Mouse (Mus musculus): ENCODE results near the gene Galnt17. TPM values are rescaled to one million over a fixed set of nuclear protein-coding genes. Genes with fewer than 3 reads are reported as not detected.

The Galnt17 gene
- polyA plus RNA-seq (2012; rRNA removed) = 0.44 and 0.48 TPM in 2 replicates

- 53% methylated on average over 3 of the region's 3 CpGs for WGBS
- Histone ChIP-seq H3K36me3 (ENCODE audit: control insufficient read depth, insufficient read depth, low read length) (no peaks in the 10 kb centered on the region), H3K27me3 (ENCODE audit: control insufficient read depth, insufficient read depth, low read length) (no peaks in the 10 kb centered on the region), H3K4me1 (ENCODE audit: control insufficient read depth, insufficient read depth, insufficient read length, low read length) (no peaks in the 10 kb centered on the region), H3K4me3 (ENCODE audit: low read depth, low read length) (peak within 1 kb of the TSS; percentile 60), H3K27ac (ENCODE audit: insufficient read depth, low read depth, low read length) (no peak within 1 kb of the TSS; the same call in 1 of the 2 replicates)
- no peak for TF ChIP-seq CTCF (IDR thresholded peaks at IDR 0.05; ENCODE audit: extremely low read depth, insufficient read length, insufficient replicate concordance, low read depth, low read length)
- TF ChIP-seq POLR2A (IDR thresholded peaks at IDR 0.05; ENCODE audit: low read depth, low read length) = no peak
These were observed at the start of gene Galnt17 for GRCm38 (mm10) chr5:131308397-131308796. Galnt17 (minus strand) TSS chr5:131308497.

- no peak overlapping the region for H3K4me3 ChIP-seq (ENCODE audit: low read depth, low read length)
- no peaks in the 10 kb centered on the region for H3K27me3 ChIP-seq (ENCODE audit: control insufficient read depth, insufficient read depth, low read length)
- WGBS = 78% methylated on average over 8 of the region's 8 CpGs
- TF ChIP-seq POLR2A (IDR thresholded peaks at IDR 0.05; ENCODE audit: low read depth, low read length) (no peak), CTCF (IDR thresholded peaks at IDR 0.05; ENCODE audit: extremely low read depth, insufficient read length, insufficient replicate concordance, low read depth, low read length) (no peak)
- no peaks in the 10 kb centered on the region for H3K4me1 ChIP-seq (ENCODE audit: control insufficient read depth, insufficient read depth, insufficient read length, low read length)
- no peak overlapping the region for H3K27ac ChIP-seq (ENCODE audit: insufficient read depth, low read depth, low read length)
- H3K36me3 ChIP-seq (ENCODE audit: control insufficient read depth, insufficient read depth, low read length) = no peaks in the 10 kb centered on the region
These were observed 26.2 kb upstream of the Galnt17 start for GRCm38 (mm10) chr5:131334536-131334935.

- Histone ChIP-seq H3K4me3 (ENCODE audit: low read depth, low read length) (no peak overlapping the region), H3K36me3 (ENCODE audit: control insufficient read depth, insufficient read depth, low read length) (no peaks in the 10 kb centered on the region), H3K27me3 (ENCODE audit: control insufficient read depth, insufficient read depth, low read length) (no peaks in the 10 kb centered on the region), H3K27ac (ENCODE audit: insufficient read depth, low read depth, low read length) (no peak overlapping the region), H3K4me1 (ENCODE audit: control insufficient read depth, insufficient read depth, insufficient read length, low read length) (no peaks in the 10 kb centered on the region)
- TF ChIP-seq POLR2A (IDR thresholded peaks at IDR 0.05; ENCODE audit: low read depth, low read length) (no peak), CTCF (IDR thresholded peaks at IDR 0.05; ENCODE audit: extremely low read depth, insufficient read length, insufficient replicate concordance, low read depth, low read length) (no peak)
- 63% methylated on average over 3 of the region's 3 CpGs for WGBS
These were observed 13.0 kb upstream of the Galnt17 start for GRCm38 (mm10) chr5:131321286-131321685.

GRCm38 (mm10) chr5:131319605-131320004, 11.3 kb upstream of the Galnt17 start:
- Histone ChIP-seq H3K27ac (ENCODE audit: insufficient read depth, low read depth, low read length) (no peak overlapping the region), H3K4me1 (ENCODE audit: control insufficient read depth, insufficient read depth, insufficient read length, low read length) (no peaks in the 10 kb centered on the region), H3K4me3 (ENCODE audit: low read depth, low read length) (no peak overlapping the region), H3K27me3 (ENCODE audit: control insufficient read depth, insufficient read depth, low read length) (no peaks in the 10 kb centered on the region), H3K36me3 (ENCODE audit: control insufficient read depth, insufficient read depth, low read length) (no peaks in the 10 kb centered on the region)
- TF ChIP-seq CTCF (IDR thresholded peaks at IDR 0.05; ENCODE audit: extremely low read depth, insufficient read length, insufficient replicate concordance, low read depth, low read length) (no peak), POLR2A (IDR thresholded peaks at IDR 0.05; ENCODE audit: low read depth, low read length) (no peak)
- 33% methylated on average over 3 of the region's 3 CpGs for WGBS

- TF ChIP-seq POLR2A (IDR thresholded peaks at IDR 0.05; ENCODE audit: low read depth, low read length) (no peak), CTCF (IDR thresholded peaks at IDR 0.05; ENCODE audit: extremely low read depth, insufficient read length, insufficient replicate concordance, low read depth, low read length) (no peak)
- WGBS = 48% methylated on average over 2 of the region's 2 CpGs
- no peaks in the 10 kb centered on the region for H3K36me3 ChIP-seq (ENCODE audit: control insufficient read depth, insufficient read depth, low read length)
These were observed 10.8 kb upstream of the Galnt17 start for GRCm38 (mm10) chr5:131319141-131319540.

GRCm38 (mm10) chr5:131315016-131315415, 6.7 kb upstream of the Galnt17 start:
- TF ChIP-seq CTCF (IDR thresholded peaks at IDR 0.05; ENCODE audit: extremely low read depth, insufficient read length, insufficient replicate concordance, low read depth, low read length) = no peak
- TF ChIP-seq POLR2A (IDR thresholded peaks at IDR 0.05; ENCODE audit: low read depth, low read length) = no peak
- Histone ChIP-seq H3K27me3 (ENCODE audit: control insufficient read depth, insufficient read depth, low read length) (no peaks in the 10 kb centered on the region), H3K4me1 (ENCODE audit: control insufficient read depth, insufficient read depth, insufficient read length, low read length) (no peaks in the 10 kb centered on the region), H3K27ac (ENCODE audit: insufficient read depth, low read depth, low read length) (no peak overlapping the region), H3K36me3 (ENCODE audit: control insufficient read depth, insufficient read depth, low read length) (no peaks in the 10 kb centered on the region), H3K4me3 (ENCODE audit: low read depth, low read length) (no peak overlapping the region)
- WGBS = 50% methylated on average over 4 of the region's 4 CpGs

More at GRCm38 (mm10) chr5:131319141-131319540, 10.8 kb upstream of the Galnt17 start:
- no peak overlapping the region for H3K4me3 ChIP-seq (ENCODE audit: low read depth, low read length)
- H3K27ac ChIP-seq (ENCODE audit: insufficient read depth, low read depth, low read length) = no peak overlapping the region
- H3K27me3 ChIP-seq (ENCODE audit: control insufficient read depth, insufficient read depth, low read length) = no peaks in the 10 kb centered on the region
- no peaks in the 10 kb centered on the region for H3K4me1 ChIP-seq (ENCODE audit: control insufficient read depth, insufficient read depth, insufficient read length, low read length)

- H3K27ac ChIP-seq (ENCODE audit: insufficient read depth, low read depth, low read length) = no peak overlapping the region; the same call in 1 of the 2 replicates
- TF ChIP-seq CTCF (IDR thresholded peaks at IDR 0.05; ENCODE audit: extremely low read depth, insufficient read length, insufficient replicate concordance, low read depth, low read length) = no peak
These were observed 593 bp downstream of the Galnt17 start for GRCm38 (mm10) chr5:131307656-131308151.

More at GRCm38 (mm10) chr5:131307656-131308151, 593 bp downstream of the Galnt17 start:
- 2% methylated on average over 32 of the region's 36 CpGs for WGBS
- H3K36me3 ChIP-seq (ENCODE audit: control insufficient read depth, insufficient read depth, low read length) = no peaks in the 10 kb centered on the region
- H3K27me3 ChIP-seq (ENCODE audit: control insufficient read depth, insufficient read depth, low read length) = no peaks in the 10 kb centered on the region
- no peaks in the 10 kb centered on the region for H3K4me1 ChIP-seq (ENCODE audit: control insufficient read depth, insufficient read depth, insufficient read length, low read length)
- H3K4me3 ChIP-seq (ENCODE audit: low read depth, low read length) = peak overlapping the region; percentile 60
